Comparison of ENCODE assay signal across 7 mouse cellular contexts in the genomic region with DNA sequence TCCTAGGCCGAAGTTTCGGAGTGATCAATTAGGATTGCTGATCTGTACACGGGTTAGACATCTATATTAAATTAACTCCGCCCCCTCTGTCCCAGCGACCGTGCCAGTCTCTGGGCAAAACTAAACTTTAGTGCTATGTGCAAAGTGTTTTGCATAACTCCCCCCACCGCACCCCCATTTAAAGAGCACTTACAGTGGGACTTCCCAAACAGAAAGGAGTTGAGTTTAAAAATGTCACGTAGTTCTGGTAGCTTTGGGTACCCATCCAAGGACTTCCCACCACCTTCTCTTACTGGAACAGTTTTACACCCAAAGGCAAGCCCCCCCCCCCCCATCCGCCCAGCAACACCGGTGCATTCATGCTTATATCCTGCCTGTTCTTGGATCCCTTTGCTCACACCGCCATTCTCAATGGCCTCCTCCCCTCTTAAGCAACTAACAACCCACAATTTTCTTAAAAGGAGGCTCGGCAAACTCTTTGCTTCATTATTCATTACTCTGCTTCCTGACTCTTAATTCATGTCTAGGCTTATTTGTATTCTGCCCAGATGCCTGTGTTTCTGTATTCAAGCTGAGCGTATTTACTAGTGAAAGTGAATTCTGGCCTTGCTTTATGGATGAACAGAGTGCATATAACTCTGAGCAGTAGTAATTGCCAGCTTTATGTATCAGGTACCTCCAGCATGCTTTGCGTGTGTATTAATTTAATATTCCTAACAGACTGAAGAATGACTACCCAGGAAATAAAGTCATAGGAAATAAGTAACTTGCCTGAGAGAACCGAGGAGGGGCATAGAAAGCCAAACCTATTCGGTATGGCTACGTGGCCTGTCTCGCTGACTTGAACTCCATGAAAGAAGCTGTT. TPM values are rescaled to one million over a fixed set of nuclear protein-coding genes. Genes with fewer than 3 reads are reported as not detected.
DNase-seq lines count a peak whose midpoint lies in the region; ATAC-seq lines count a peak whose summit lies in the region.

No protein-coding gene starts in this region.

- peak; percentile 96 for DNase-seq in A20 (ENCODE audit: low read depth, low spot score)
- DNase-seq in CD4-positive, CD25-positive, alpha-beta regulatory T cell, adult 2 months (ENCODE audit: low read depth, low spot score) = peak; percentile 46
- no peak for DNase-seq in forebrain, embryonic 10.5 days (ENCODE audit: extremely low spot score, low spot score)
- peak; percentile 95 for DNase-seq in kidney, adult 9 months
- DNase-seq in embryo, embryonic 10 days (ENCODE audit: low spot score) = no peak
- DNase-seq in cerebellum, postnatal 10 days = no peak

- WGBS in forebrain, embryonic 10.5 days = 32% methylated on average over 18 of the region's 18 CpGs

- H3K4me3 ChIP-seq in forebrain, embryonic 10.5 days = peak overlapping the region; percentile 86

- H3K4me1 ChIP-seq in forebrain, embryonic 10.5 days = peaks cover 36% of the 10 kb centered on the region

- peak overlapping the region; percentile 100 for H3K27ac ChIP-seq in forebrain, embryonic 10.5 days

- no peaks in the 10 kb centered on the region for H3K36me3 ChIP-seq in forebrain, embryonic 10.5 days (replicated peaks)

- H3K27me3 ChIP-seq in forebrain, embryonic 10.5 days (ENCODE audit: poor library complexity, severe bottlenecking) = no peaks in the 10 kb centered on the region

- peak; percentile 34 for ATAC-seq in megakaryocyte, adult 5-6 weeks (ENCODE audit: poor library complexity, severe bottlenecking)

- H3K9me3 ChIP-seq in forebrain, embryonic 10.5 days = no peaks in the 10 kb centered on the region

RNA-seq across cellular contexts. Expression of gene Slc39a10, which starts 38.4 kb away (rescaled TPM):
- polyA plus RNA-seq in forebrain, embryonic 10.5 days (2016; fragmentation: Nextera tagmentation; extraction: Ambion mirVana) = 63.0 and 65.0 TPM in 2 replicates
- total RNA-seq in megakaryocyte, adult 5-6 weeks (2015) = 17.0 and 17.8 TPM in 2 replicates
- total RNA-seq in megakaryocyte, adult 5-6 weeks (2017) = 15.8 and 16.3 TPM in 2 replicates

Comparison
In these comparisons a context has a peak if more than half of its experiments do, and no peak if none do; other contexts are left out.
1. DNase-seq: peak in A20 (single experiment), CD4-positive, CD25-positive, alpha-beta regulatory T cell, adult 2 months (single experiment) and kidney, adult 9 months (single experiment); none in forebrain, embryonic 10.5 days (single experiment), embryo, embryonic 10 days (single experiment) and cerebellum, postnatal 10 days (0 of 2).